Mouse (Mus musculus): Measurements from ENCODE around the gene Crybb3.

DNA sequence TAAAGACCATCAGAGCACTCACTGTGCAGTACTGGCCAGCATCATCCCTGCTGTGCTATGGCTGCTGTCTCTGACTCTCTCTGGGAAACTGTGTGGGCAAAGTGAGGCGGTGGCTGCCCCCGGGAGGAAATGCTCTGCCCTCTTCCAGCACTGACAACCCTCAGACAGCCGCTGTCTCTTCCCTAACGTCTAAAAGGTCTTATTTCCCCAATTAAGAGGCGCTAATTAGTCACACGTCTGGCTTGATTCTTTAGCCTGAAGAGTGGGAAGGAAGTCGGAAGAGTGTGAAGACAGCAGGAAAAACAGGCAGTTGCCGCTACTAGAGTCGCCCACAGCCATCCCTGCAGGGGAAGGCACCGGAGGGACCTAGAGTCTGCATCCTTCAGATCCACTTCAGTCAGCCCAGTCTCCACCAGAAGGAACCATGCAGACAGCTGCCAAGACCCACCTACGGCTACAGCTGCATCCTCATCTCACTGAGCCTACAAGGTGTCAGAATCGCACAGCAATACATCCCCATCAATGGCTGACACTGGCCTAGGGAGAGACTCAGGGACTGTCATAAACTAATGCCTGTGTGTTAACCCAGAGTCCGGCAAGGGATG, 38.6 kb upstream of the Crybb3 start:
- TF ChIP-seq CTCF (IDR thresholded peaks at IDR 0.05): no peak
- no peak for TF ChIP-seq EP300 (IDR thresholded peaks at IDR 0.05)
